Mouse (Mus musculus) embryonic facial prominence, embryonic 11.5 days (tissue): ENCODE measurements around the gene Cklf. TPM values are rescaled to one million over a fixed set of nuclear protein-coding genes. Genes with fewer than 3 reads are reported as not detected.
A peak's percentile ranks its signal among the peaks of the same experiment; 100 is the strongest.

Experiments used
- ATAC-seq: fragments of 200-750 bp; cut with Nextera tagmentation; replicated peaks from 2 replicates; pipeline ENCODE4 v1.8.0; 2017; ENCODE audit warnings: low read depth; ENCODE audit not compliant: insufficient number of reproducible peaks, low FRiP score, low TSS enrichment
- DNase-seq: peaks from one replicate; pipeline ENCODE4 v3.0.0-alpha.2; 2015; ENCODE audit warnings: low spot score
- H3K27ac ChIP-seq: fragments of 300-500 bp; sonication (generic); replicated peaks from 2 replicates; pipeline ENCODE4 v1.5.1; 2014; ENCODE audit warnings: mild to moderate bottlenecking, low read depth, low read length, control low read depth
- H3K27me3 ChIP-seq: fragments of 300-500 bp; sonication (generic); 2 replicates; pipeline ENCODE4 v1.6.1; 2014; ENCODE audit warnings: mild to moderate bottlenecking, low read length, moderate library complexity, mixed read lengths; ENCODE audit not compliant: control insufficient read depth, insufficient read depth
- H3K36me3 ChIP-seq: fragments of 300-500 bp; sonication (generic); replicated peaks from 2 replicates; pipeline ENCODE4 v1.6.1; 2014; ENCODE audit warnings: low read depth, mild to moderate bottlenecking, low read length, moderate library complexity, mixed read lengths; ENCODE audit not compliant: control insufficient read depth, insufficient read depth
- H3K4me1 ChIP-seq: fragments of 300-500 bp; sonication (generic); 2 replicates; pipeline ENCODE4 v1.6.1; 2014; ENCODE audit warnings: low read length, mixed read lengths; ENCODE audit not compliant: control insufficient read depth, insufficient read depth
- H3K4me2 ChIP-seq: fragments of 300-500 bp; sonication (generic); 2 replicates; pipeline ENCODE4 v1.6.1; 2014; ENCODE audit warnings: low read depth, mild to moderate bottlenecking, control low read depth, low read length, moderate library complexity
- H3K4me3 ChIP-seq: fragments of 300-500 bp; sonication (generic); 2 replicates; pipeline ENCODE4 v1.5.1; 2014; ENCODE audit warnings: low read depth, low read length, control low read depth
- H3K9ac ChIP-seq: fragments of 300-500 bp; sonication (generic); replicated peaks from 2 replicates; pipeline ENCODE4 v1.6.1; 2014; ENCODE audit warnings: mild to moderate bottlenecking, control low read depth, low read length
- H3K9me3 ChIP-seq: fragments of 300-500 bp; sonication (generic); replicated peaks from 2 replicates; pipeline ENCODE4 v1.6.1; 2016; ENCODE audit warnings: mild to moderate bottlenecking, low read length, inconsistent platforms, mixed read lengths; ENCODE audit not compliant: control insufficient read depth
- WGBS: fragments of 180-500 bp; shearing (Covaris S2); extraction: QIAGEN DNeasy Blood & Tissue Kit; methylation state at CpG from one replicate; pipeline ENCODE4 v1.1.7; 2014; 5-methylcytosine and 5-hydroxymethylcytosine counted together
- polyA plus RNA-seq: library from polyadenylated mRNA; unstranded; fragments of >200 nt; fragmentation: Nextera tagmentation; extraction: Ambion mirVana; gene quantifications from 2 replicates; pipeline ENCODE4 v1.2.1, GENCODE M21; 2014

Gene Cklf
- polyA plus RNA-seq = 34.7 and 36.3 TPM in 2 replicates

DNA sequence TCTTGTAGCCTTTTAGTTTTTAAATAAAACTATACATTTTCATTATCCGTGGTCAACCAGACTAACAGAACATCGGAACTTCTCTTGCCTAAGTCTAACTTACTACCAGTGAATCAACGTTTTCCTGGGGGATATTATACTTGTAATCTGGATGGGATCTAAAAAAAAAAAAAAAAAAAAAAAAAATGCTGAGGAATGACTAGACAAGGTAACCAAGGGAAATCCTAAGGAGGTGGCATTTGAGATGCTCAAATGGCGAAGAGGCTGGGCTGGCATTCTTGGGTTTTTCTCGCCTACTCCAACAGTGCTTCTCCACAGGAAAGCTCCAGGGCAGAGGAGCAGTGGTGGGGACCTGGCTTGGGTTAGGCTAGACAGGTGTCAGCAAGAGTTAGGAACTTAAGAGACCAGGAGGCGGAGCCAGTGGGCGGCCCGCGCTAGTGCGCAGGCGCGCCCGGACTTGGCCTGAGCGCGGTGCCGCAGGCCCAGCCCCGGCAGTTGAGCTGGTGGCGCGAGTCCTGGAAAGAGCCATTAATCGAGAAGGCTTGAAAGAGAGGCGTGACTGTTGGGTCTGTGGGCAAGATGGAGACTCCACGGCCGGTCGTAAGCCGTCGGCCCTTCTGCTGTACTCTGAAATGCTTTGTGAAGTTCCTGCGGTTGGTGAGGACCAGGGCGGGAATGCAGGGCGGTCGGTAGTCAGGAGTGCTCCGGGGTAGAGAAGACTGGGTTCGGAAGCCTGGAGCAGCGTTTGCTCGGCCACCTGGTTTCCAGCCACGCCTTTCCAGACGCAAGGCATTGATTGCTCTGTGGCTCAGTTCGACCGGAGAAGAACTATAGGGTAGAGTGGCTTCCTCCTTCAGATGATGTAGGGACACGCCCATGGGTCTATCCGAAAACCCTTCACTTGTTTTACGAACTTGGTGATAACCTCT, at the start of gene Cklf:
Gene Cklf (plus strand): TSS at position 423 of the 929 bp plus-strand sequence.
- 3% methylated on average over 41 of the region's 41 CpGs for WGBS

DNA sequence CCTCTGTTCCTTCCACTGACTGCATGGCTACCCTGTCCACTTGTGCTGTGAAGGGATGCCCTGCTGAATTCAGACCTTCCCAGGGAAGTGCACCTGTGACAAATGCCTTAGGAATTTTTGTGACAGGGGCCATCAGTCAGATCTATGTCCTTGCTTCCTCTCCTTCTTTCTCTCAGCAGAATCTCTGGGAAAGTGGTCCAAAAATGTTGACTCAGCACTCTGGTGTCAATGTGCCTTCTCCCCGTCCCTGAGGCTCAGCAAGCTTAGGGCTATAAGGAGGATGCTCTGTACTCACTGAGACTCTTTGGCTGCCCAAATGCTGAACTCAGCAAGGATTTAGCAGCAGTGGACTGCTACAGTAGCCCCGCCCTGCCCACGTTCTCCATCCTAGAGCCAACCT, 49.0 kb upstream of the Cklf start:
- ATAC-seq (no peak), DNase-seq (no peak)
- Histone ChIP-seq H3K9ac (no peak overlapping the region), H3K27me3 (no peaks in the 10 kb centered on the region), H3K4me1 (no peaks in the 10 kb centered on the region), H3K4me2 (no peak overlapping the region), H3K9me3 (no peaks in the 10 kb centered on the region), H3K27ac (no peak overlapping the region), H3K36me3 (no peaks in the 10 kb centered on the region), H3K4me3 (no peak overlapping the region)
- WGBS = 74% methylated on average over 3 of the region's 3 CpGs

More for the DNA sequence above, at the start of gene Cklf:
- peak within 1 kb of the TSS; percentile 77 for H3K27ac ChIP-seq
- peak within 1 kb of the TSS; percentile 68 for H3K4me2 ChIP-seq
- DNase-seq (peak; percentile 95), ATAC-seq (peak; percentile 90)
- no peaks in the 10 kb centered on the region for H3K9me3 ChIP-seq
- H3K27me3 ChIP-seq = no peaks in the 10 kb centered on the region
- H3K4me1 ChIP-seq = no peaks in the 10 kb centered on the region; the same call in 1 of the 2 replicates
- H3K36me3 ChIP-seq = no peaks in the 10 kb centered on the region
- peak within 1 kb of the TSS; percentile 61 for H3K4me3 ChIP-seq
- peak within 1 kb of the TSS; percentile 76 for H3K9ac ChIP-seq

DNA sequence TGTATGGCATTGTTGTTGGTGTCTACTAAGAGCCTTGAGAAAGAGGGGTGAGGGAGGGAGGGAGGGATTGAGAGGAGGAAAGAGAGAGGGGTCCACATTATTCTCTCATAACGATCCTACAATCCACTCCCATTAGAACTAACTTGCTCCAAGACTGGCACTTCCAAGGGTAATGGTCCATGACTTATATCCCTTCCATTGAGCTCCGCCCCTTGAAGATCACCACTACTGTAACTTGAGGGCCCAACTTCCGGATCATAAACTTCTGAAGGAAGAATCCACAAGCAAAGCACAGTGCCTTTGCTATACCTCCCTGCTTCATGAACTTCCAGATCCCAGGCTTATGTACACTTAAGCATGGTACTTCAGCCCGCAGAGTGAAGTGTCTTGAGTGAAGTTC, 48.3 kb upstream of the Cklf start:
- H3K9me3 ChIP-seq = no peaks in the 10 kb centered on the region
- H3K9ac ChIP-seq = no peak overlapping the region
- no peak overlapping the region for H3K4me2 ChIP-seq
- no peaks in the 10 kb centered on the region for H3K27me3 ChIP-seq
- WGBS = 89% methylated on average over 4 of the region's 4 CpGs
- no peaks in the 10 kb centered on the region for H3K4me1 ChIP-seq
- H3K27ac ChIP-seq = no peak overlapping the region
- H3K4me3 ChIP-seq = no peak overlapping the region
- no peaks in the 10 kb centered on the region for H3K36me3 ChIP-seq
- no peak for ATAC-seq
- DNase-seq = no peak

DNA sequence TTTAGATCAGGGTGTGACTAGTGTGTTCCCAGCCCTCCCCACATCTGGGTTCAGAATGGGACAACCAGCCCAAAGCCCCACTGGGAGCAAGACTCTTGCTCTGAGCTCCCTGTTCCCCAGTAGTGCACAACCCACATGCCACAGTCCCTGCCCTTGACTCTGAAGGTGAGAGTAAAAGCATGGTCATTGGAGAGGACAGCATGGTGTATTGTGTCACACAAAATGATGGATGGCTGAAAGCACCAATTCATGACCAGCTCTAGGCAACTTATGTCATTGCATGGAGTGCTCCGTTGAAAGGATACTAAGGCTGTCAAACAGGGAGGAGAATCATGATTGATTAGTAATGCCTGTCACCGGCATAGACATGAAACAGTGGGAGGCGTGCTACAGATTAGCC, 45.4 kb upstream of the Cklf start:
- no peak for DNase-seq
- no peaks in the 10 kb centered on the region for H3K4me1 ChIP-seq
- H3K27ac ChIP-seq = no peak overlapping the region
- H3K4me3 ChIP-seq = no peak overlapping the region
- H3K36me3 ChIP-seq = no peaks in the 10 kb centered on the region
- ATAC-seq = no peak
- H3K9me3 ChIP-seq = no peaks in the 10 kb centered on the region
- no peaks in the 10 kb centered on the region for H3K27me3 ChIP-seq
- no peak overlapping the region for H3K9ac ChIP-seq
- no peak overlapping the region for H3K4me2 ChIP-seq
- WGBS = 75% methylated on average over 3 of the region's 3 CpGs

DNA sequence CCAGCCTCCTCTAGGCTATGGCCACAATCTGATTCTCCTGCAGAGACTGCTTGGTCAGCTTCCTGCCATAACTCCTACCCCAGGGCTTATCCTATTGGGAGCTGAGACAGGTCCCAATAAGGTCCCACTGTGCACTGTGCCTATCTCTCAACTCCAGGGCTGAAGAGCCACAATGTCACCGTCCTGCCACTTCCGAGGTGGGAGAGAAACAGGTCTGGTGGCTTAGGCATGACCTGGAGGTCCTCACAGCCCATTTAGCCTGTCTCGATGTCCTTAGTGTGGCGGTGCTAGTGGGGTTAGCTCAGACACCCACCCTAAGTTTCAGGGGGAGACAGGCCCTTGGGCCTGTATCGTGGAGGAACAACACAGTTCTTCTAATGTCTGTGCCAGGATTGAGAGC, 33.1 kb upstream of the Cklf start:
- H3K4me2 ChIP-seq = no peak overlapping the region
- DNase-seq = no peak
- WGBS = 91% methylated on average over 5 of the region's 5 CpGs
- no peaks in the 10 kb centered on the region for H3K4me1 ChIP-seq
- H3K27ac ChIP-seq = no peak overlapping the region
- ATAC-seq = no peak
- H3K27me3 ChIP-seq = no peaks in the 10 kb centered on the region
- H3K9me3 ChIP-seq = no peaks in the 10 kb centered on the region
- H3K9ac ChIP-seq = no peak overlapping the region
- no peaks in the 10 kb centered on the region for H3K36me3 ChIP-seq
- no peak overlapping the region for H3K4me3 ChIP-seq

DNA sequence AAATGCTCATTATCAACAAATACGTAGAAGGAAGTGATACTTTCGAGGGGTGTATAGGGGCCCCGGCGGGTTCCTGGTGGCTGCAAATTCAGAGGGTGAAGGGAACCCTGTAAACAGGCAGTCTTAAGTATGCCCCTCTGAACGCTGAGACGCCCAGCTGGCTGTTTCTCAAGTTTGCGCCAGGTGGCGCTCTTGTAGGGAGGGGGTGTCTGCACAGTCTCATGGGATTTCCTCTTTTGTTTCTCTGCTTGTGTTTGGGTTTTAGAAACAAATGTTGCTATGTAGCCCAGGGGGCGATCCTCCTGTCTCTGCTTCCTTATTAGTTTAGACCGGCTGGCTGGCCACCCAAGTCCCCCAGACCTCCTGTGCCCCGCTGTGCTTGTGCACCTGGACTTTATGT, 31.6 kb upstream of the Cklf start:
- WGBS = 21% methylated on average over 11 of the region's 11 CpGs
- no peak overlapping the region for H3K9ac ChIP-seq
- 0 out of 2 replicates have a peak, but pooled peaks have one; percentile 20 for ATAC-seq
- H3K36me3 ChIP-seq = no peaks in the 10 kb centered on the region
- no peaks in the 10 kb centered on the region for H3K4me1 ChIP-seq
- H3K4me3 ChIP-seq = no peak overlapping the region
- no peaks in the 10 kb centered on the region for H3K9me3 ChIP-seq
- no peak overlapping the region for H3K27ac ChIP-seq
- no peak overlapping the region for H3K4me2 ChIP-seq
- peak; percentile 50 for DNase-seq
- H3K27me3 ChIP-seq = no peaks in the 10 kb centered on the region

DNA sequence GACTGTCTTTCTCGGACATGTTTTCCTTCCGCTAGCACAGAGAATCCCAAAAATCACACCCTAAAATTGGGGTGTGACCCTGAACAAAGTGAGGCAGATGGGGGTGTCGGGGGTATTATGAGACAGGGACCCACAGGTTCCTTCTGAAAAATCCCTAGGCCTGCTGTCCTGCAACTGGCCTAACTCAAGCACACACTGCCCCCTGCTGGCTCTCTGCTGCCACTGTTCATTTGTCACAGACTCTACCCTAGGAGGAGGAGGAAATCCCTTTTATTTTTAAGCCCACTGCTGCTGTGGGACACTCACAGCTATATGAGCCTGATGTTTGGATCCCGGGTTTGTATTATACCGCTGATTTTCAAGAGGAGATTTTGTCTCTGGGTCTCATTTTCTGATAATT, 30.9 kb upstream of the Cklf start:
- 44% methylated on average over 5 of the region's 5 CpGs for WGBS
- Histone ChIP-seq H3K4me2 (no peak overlapping the region), H3K9me3 (no peaks in the 10 kb centered on the region), H3K27me3 (no peaks in the 10 kb centered on the region), H3K27ac (no peak overlapping the region), H3K4me1 (no peaks in the 10 kb centered on the region), H3K4me3 (no peak overlapping the region), H3K36me3 (no peaks in the 10 kb centered on the region), H3K9ac (no peak overlapping the region)
- DNase-seq (peak; percentile 90), ATAC-seq (no peak)

DNA sequence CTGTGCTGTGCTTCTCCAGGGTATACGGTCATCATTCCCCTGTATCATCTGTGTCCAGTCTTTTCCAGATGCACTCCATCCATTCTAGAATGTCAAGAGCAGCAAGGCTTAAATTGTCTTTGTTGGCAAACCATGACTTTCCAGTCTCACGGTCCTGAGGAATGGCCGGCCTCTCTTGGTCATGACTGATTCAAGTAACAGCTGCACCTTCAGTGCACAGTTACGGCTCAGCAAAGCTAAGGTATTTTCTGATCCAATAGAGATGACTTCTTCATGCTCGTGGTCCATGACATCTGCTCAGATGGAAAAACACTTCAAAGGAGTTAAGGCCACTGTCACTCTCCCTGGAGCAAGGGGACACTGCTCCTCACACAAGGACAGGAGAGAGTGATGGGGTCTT, 23.6 kb upstream of the Cklf start:
- Histone ChIP-seq H3K4me3 (no peak overlapping the region), H3K36me3 (peaks cover 6% of the 10 kb centered on the region), H3K4me2 (no peak overlapping the region), H3K9ac (no peak overlapping the region), H3K9me3 (no peaks in the 10 kb centered on the region), H3K4me1 (no peaks in the 10 kb centered on the region), H3K27ac (no peak overlapping the region), H3K27me3 (no peaks in the 10 kb centered on the region)
- 93% methylated on average over 5 of the region's 5 CpGs for WGBS
- DNase-seq (no peak), ATAC-seq (no peak)
